Mouse (Mus musculus) ZHBTc4 (cell line): ENCODE measurements around the gene Mpped2.

ENCODE experiments used
- DNase-seq: peaks from one replicate; pipeline ENCODE4 v3.0.0-alpha.2; 2011; ENCODE audit warnings: low read depth, low spot score

The Mpped2 gene

GRCm38 (mm10) chr2:106797855-106798254 is 104.8 kb downstream of the Mpped2 start:
- DNase-seq = peak; percentile 25

- DNase-seq = no peak
These were observed 105.8 kb downstream of the Mpped2 start for GRCm38 (mm10) chr2:106798824-106799223.

- DNase-seq = peak; percentile 60
These were observed 122.8 kb downstream of the Mpped2 start for GRCm38 (mm10) chr2:106815898-106816297.

- no peak for DNase-seq
These were observed 128.2 kb downstream of the Mpped2 start for GRCm38 (mm10) chr2:106821292-106821691.

- DNase-seq = no peak
These were observed 128.8 kb downstream of the Mpped2 start for GRCm38 (mm10) chr2:106821883-106822282.

GRCm38 (mm10) chr2:106822540-106822939 is 129.5 kb downstream of the Mpped2 start:
- peak; percentile 77 for DNase-seq

- no peak for DNase-seq
These were observed 132.4 kb downstream of the Mpped2 start for GRCm38 (mm10) chr2:106825461-106825860.

- DNase-seq = no peak
These were observed 133.0 kb downstream of the Mpped2 start for GRCm38 (mm10) chr2:106826023-106826422.

- peak; percentile 75 for DNase-seq
These were observed 133.7 kb downstream of the Mpped2 start for GRCm38 (mm10) chr2:106826806-106827205.

GRCm38 (mm10) chr2:106828573-106829310 is 135.7 kb downstream of the Mpped2 start:
- DNase-seq = no peak

GRCm38 (mm10) chr2:106829420-106829819 is 136.4 kb downstream of the Mpped2 start:
- no peak for DNase-seq

- DNase-seq = peak; percentile 73
These were observed 139.5 kb downstream of the Mpped2 start for GRCm38 (mm10) chr2:106832577-106832976.

GRCm38 (mm10) chr2:106833212-106833611 is 140.1 kb downstream of the Mpped2 start:
- no peak for DNase-seq

- no peak for DNase-seq
These were observed 142.3 kb downstream of the Mpped2 start for GRCm38 (mm10) chr2:106835321-106835720.

- no peak for DNase-seq
These were observed 144.2 kb downstream of the Mpped2 start for GRCm38 (mm10) chr2:106837241-106837640.

- no peak for DNase-seq
These were observed 151.1 kb downstream of the Mpped2 start for GRCm38 (mm10) chr2:106844147-106844546.

- DNase-seq = no peak
These were observed 152.0 kb downstream of the Mpped2 start for GRCm38 (mm10) chr2:106844766-106845678.

GRCm38 (mm10) chr2:106846511-106846910 is 153.4 kb downstream of the Mpped2 start:
- no peak for DNase-seq

- DNase-seq = no peak
These were observed 156.3 kb downstream of the Mpped2 start for GRCm38 (mm10) chr2:106849389-106849788.

GRCm38 (mm10) chr2:106851515-106851914 is 158.4 kb downstream of the Mpped2 start:
- DNase-seq = no peak

GRCm38 (mm10) chr2:106854213-106854612 is 161.1 kb downstream of the Mpped2 start:
- no peak for DNase-seq

GRCm38 (mm10) chr2:106854758-106855157 is 161.7 kb downstream of the Mpped2 start:
- no peak for DNase-seq

GRCm38 (mm10) chr2:106855184-106855583 is 162.1 kb downstream of the Mpped2 start:
- DNase-seq = no peak
